Mouse (Mus musculus): ENCODE results near the gene Gbp8.
"Not testable (repeated sequence)": the region's sequence is repeated elsewhere in the genome, so short reads cannot be mapped to it uniquely, and the experiment has no call there.

Gene Gbp8

DNA sequence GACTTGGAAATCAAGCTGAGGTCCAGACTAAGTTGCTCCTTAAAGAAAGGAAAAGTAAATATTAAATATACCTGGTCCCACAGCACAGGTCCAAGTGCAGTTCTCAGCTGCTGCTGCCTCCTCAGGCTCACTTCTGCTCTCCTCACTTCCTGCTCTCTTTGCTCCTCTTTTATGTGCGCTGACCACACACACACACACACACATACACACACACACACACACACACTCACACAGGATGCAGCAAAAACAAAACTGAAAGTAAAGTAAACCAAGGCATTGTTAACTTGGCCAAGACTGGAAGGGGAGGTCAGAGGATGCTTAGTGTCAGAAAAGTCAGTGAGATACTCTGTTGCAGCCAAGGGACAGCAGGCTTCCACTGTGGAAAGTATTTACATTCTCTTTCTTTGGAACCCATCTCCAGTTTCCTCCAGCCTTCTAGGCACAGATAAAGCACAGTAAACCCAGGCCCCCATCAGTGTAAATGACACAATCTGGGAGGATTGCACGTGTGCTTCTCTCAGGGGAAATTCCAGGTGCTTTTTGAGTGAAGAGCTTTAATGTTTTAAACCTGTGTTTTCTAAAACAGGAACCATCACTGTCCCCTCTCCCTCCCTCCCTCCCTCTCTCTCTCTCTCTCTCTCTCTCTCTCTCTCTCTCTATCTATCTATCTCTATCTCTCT lies at the start of gene Gbp8, which contains the start of the genes Gbp9 and Gbp4:
Gbp8 (minus strand) TSS at position 132 of the 680 bp plus-strand sequence.
Gbp9 (minus strand) TSS at position 131 of the 680 bp plus-strand sequence.
Gbp4 (minus strand) TSS at position 178 of the 680 bp plus-strand sequence.
- DNase-seq (ENCODE audit: low spot score), result not testable (repeated sequence)

DNA sequence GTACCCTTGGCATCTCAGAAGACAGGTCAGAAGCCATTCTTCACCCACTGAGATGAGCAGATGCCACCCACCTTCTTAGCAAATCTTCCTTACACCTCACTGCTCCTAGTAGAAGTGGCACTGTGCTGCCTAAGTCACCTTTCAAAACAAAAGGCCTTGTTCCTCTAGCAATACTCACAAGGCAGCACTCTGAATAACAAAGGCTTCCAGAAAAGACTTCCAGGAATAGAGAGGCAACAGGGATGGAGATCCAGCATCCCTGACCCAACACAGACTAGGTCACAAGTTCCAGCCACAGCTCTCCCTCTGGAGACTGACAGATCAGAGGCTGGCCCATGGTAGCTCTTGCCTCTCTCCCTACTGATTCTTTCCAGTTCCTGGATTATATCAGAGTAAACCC lies 42.1 kb upstream of the Gbp8 start:
- DNase-seq (ENCODE audit: low spot score), result no peak

DNA sequence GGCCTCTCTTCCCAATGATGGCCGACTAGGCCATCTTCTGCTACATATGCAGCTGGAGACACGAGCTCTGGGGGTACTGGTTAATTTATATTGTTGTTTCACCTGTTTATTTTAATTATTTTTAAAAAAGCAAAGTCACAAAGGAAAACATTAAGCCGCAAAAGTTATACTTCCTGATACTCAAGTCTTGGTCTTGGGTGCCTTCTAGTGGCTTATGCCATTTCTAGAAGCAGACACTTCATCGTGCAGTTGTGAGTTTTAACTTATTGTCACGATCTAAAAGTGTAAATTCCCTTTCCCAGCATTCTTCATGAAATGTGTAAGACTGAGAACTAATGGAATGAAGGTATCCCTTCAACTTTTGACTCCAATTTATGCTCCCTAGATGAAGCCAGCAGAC lies 17.2 kb upstream of the Gbp8 start:
- DNase-seq (ENCODE audit: low spot score), result no peak

DNA sequence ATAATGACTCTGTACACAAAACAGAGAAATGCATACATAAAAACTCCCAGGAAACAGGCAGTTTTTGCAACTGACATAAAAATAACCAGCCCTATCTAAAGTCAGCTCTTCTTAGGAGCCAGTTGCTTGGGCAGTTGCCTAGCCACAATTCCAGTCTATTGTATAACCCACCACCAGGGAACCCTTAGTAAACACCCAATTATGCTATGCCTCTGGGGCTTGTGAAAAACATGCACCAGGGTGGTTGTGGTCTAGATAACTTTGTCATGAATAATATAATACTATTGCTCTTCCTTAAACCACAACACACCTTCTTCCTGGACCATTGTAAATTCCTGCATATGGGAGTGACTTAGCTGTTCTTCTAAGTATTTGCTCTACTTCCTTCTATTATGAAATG lies 14.7 kb upstream of the Gbp8 start:
- no peak for DNase-seq (ENCODE audit: low spot score)

DNA sequence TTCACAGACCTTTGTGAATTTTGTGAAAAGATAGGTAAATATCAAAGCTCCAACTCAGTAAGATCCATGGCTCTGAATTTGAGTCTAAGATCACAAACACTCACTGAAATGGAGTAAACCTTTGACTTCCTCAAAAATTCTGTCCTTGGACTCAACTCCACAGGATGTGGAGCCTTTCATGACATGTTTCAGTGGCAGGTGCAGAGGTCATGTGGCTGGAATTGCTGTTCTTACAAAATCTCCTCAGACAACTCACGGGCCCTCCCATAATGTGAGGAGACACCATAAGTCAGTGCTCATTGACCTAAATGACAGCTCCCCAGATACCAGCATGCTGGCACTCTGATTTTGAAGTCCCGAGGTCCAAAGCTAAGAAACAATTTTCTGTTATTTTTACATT lies 8.7 kb upstream of the Gbp8 start:
- DNase-seq (ENCODE audit: low spot score), result not testable (repeated sequence)

DNA sequence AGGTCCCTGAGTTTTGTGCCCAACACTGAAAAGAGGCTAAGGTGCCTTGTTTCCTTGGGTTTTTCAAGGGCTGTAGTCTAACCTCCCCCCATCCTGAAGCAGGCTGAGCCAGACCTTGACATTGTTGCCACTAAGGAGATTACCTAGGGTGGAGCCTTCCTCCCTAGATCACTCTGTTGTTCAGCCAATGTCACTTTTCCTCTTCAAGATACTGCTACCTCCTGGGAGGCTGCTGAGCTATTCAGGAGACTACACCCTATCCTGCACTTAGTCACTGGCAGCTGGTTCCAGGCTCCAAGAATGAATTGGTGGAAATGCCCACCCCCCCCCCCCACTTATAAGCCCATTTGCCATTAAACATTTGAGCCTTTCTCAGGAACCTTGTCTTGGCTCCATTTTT lies 7.1 kb upstream of the Gbp8 start:
- no peak for DNase-seq (ENCODE audit: low spot score)

DNA sequence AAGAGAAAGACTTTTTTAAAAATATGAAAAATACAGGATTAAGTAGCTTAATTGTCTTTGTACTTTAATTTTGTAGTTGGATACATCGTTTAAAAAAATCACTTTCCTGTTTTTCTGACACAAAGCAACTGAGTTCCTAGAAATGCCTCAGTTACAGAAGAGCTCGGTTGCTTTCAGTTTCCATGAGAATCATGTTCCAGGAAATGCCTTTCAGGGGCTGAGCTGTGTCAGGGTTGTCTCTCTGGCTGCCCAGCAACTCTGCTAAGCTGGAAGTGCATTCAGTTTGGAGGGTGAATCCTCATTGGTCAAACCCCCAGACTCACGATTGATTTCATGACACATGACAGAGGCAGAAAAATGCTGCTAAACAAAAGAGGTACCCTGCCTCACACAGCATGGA lies 6.4 kb upstream of the Gbp8 start:
- peak; percentile 3 for DNase-seq (ENCODE audit: low spot score)

DNA sequence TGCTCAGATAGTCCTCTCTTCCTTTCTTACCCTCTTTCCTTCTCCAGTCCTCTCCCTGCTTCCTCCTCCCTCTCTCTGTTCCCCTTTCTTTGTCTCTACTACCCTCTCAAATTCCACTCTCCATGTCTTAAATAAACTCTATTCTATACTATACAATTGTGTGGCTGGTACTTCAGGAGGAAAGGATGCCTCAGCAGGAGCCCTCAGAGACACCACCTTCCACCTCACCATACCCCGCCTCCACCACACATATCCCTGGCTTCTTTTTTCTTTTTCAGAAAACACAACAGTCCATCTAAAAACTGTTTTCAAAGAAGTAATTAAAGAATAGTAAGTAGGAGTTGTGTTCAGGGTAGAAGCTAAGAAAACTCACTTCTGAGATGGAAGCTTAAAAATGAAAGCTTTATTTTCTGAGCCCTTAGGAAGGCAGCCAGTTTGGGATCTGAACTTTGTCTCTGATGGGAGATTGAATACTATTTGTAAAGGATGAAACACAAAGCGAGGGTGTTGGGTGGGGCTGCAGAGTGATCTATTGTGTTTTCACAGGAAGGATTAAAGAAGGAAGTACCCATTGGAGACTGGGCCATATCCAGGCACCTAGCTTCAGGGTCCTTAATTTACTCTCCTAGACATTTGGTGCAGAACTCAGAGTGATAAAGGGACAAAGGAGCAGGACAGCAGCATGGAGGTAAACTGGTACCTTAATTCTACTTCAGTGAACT lies 910 bp upstream of the Gbp8 start:
- DNase-seq (ENCODE audit: low spot score), result not testable (repeated sequence)

DNA sequence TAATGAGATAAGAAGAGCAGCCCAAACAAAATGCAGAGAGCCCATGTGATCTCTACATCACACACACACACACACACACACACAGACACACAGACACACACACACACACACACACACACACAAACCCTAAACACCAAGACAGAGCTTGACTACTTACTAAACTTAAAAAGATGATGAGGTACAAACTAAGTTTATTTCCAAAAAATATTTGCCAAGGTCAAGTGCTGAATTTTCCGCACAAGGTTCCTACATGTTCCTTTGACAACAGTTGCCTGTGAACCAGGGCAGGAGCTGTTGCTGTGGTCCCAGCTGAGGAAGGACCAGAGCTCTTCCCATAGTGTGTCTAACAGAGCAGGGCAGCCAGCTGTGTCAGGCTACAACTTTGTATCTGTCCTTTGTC lies 434 bp downstream of the Gbp8 start:
- DNase-seq (ENCODE audit: low spot score), result no peak

DNA sequence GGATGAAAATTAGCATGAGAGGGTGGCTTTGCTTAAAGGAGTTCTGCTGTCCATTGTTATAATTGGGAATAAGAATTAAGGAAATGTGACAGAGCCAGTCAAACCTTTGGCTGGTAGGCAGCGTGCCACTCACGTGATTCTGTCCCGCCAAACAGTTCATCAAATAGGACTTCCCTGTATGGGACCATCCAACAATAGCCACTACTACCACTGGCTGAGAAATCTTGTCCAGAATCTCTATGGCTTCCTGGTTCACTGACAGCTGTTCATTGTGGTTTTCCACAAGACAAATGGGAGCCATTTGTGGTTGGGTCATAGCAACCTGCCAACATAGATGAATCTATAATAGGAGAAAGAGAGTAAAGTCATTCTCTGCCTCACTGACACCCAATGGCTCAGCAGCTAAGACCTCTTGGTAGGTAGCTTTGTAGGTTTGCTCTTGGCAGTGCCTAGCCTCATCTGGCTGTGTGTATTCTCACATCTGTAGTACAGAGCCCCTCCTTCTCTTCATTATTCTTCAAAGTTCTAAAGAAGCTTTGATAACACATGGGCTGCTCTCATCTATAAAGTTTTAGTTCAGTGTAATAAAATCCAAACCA lies 2.5 kb downstream of the Gbp8 start:
- DNase-seq (ENCODE audit: low spot score), result not testable (repeated sequence)

DNA sequence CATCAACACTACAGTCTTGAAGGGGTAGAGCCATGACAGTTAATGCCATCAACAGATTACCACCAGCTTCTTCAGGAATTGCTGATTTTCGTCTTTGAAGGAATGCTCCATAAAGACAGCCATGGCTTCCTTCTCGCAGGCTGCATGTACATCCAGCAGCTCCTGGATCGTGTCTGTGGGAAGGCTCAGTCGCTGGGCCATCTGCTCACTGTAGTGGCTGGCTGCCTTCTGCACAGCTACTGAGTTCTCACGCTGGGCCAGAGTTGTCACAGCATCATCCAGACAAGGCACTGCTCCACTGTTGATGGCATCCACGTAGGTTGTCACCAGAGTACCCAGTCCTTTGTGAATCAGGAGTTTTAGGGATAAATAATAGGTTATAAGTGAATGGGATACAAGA lies 17.6 kb downstream of the Gbp8 start:
- DNase-seq (ENCODE audit: low spot score), result not testable (repeated sequence)

DNA sequence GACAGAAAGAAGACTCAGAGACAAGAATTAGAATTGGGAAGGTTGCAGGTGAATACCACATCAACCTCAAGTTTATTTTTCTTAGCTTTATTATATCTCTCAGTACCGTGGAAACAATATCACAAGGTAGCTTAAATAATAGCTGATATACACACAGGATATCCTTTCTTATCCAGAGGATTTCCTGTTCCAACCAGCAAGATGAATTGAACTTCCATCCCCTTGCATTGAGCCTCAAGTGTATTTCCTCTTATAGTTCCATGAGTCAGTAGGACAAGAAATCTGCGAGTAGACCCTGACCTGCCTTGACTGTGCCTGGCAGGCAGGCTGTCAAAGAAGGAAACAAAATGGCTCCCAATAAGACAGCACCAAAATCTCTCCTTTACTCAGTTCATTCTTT lies 23.6 kb downstream of the Gbp8 start:
- DNase-seq (ENCODE audit: low spot score), result no peak

DNA sequence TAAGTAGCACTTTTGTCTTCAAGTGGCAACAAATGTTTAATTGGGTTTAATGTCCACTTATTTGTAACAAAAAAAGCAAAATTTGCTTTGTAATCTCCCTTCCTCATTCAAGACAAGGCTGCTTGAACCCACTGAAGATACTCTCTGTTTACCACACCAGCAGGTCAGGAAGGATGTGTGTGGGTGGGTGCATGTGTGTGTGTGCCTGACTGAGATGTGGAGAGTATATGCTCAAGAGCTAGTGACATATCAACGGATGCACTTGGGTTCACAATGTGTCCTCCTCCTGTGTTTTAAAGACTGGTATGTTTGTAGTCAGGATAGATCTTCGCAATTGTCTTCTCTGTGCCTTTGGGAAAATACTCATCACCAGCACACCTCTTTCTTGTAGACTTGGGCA lies 24.6 kb downstream of the Gbp8 start:
- DNase-seq (ENCODE audit: low spot score), result no peak

DNA sequence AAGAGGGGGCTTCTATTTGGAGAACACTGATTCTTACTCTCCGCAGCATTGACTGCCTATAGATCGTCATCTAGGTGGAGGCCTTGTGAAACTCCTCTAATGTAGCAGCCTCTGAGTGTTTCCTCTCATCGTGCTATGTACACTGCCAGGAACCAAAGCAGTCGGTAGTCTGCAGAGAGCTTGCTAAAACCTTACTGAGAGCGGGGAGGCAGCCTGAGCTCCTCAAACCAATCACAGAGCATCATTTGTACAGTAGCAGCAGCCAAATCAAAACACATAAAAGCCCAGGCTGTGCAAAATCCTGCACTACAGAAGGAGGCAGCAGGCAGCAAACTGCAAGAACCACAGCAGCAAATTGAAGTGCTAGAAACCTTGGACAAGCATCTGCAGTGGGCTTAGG lies 25.7 kb downstream of the Gbp8 start:
- DNase-seq (ENCODE audit: low spot score), result no peak

DNA sequence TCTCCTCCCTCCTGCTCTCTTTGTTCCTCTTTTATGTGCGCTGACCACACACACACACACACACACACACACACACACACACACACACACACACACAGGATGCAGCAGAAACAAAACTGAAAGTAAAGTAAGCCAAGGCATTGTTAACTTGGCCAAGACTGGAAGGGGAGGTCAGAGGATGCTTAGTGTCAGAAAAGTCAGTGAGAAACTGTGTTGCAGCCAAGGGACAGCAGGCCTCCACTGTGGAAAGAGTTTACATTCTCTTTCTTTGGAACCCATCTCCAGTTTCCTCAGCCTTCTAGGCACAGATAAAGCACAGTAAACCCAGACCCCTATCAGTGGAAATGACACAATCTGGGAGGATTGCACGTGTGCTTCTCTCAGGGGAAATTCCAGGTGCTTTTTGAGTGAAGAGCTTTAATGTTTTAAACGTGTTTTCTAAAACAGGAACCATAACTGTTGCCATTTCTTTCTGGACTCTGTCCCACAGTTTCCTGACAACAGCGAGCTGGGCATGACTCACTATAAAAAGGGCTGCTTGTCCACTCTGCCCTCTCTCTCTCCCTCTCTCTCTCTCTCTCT lies 29.0 kb downstream of the Gbp8 start:
- not testable (repeated sequence) for DNase-seq (ENCODE audit: low spot score)

DNA sequence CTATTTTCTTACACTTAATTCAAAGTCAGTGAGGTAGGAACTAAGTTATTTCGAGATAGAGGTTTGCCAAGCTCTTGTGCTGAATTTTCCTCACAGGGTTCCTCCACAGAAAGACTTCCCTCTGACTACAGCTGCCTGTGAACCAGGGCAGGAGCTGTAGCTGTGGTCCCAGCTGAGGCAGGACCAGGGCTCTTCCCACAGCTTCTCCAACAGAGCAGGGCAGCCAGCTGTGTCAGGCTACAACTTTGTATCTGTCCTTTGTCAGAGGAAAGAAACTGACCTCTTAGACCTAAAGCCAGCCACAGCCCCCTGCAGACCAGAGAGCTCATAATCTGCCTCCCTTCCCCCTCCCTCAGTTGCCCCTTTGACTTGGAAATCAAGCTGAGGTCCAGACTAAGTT lies 29.6 kb downstream of the Gbp8 start:
- DNase-seq (ENCODE audit: low spot score), result peak; percentile 6

DNA sequence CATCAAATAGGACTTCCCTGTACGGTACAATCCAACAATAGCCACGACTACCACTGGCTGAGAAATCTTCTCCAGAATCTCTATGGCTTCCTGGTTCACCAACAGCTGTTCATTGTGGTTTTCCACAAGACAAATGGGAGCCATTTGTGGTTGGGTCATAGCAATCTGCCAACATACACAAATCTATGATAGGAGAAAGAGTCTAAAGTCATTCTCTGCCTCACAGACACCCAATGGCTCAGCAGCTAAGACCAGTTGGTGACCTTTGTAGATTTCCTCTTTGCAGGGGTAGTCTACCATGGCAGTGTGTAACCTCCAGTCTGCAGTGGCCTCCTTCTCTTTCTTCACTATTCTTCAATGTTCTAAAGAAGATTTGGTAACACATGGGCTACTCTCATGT lies 33.7 kb downstream of the Gbp8 start:
- DNase-seq (ENCODE audit: low spot score), result not testable (repeated sequence)

DNA sequence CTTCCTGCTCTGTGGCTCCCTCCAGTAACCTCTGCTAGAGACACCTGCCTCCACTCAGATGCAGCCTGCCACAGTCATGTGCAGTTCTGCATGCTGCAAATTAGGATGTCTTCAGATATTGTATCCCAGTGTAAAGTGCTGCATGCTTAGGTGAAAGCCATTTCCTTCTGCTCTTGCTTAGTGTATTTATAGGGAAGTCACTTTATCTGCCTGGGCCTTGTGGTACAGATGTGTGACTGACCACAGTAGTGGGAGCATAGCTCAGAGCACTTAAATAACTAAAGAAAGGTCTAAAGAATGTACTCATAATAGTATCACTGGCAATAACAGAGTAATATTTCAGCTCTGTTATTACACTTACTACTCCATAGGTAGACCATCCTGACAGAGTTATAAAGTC lies 57.4 kb downstream of the Gbp8 start:
- no peak for DNase-seq (ENCODE audit: low spot score)

DNA sequence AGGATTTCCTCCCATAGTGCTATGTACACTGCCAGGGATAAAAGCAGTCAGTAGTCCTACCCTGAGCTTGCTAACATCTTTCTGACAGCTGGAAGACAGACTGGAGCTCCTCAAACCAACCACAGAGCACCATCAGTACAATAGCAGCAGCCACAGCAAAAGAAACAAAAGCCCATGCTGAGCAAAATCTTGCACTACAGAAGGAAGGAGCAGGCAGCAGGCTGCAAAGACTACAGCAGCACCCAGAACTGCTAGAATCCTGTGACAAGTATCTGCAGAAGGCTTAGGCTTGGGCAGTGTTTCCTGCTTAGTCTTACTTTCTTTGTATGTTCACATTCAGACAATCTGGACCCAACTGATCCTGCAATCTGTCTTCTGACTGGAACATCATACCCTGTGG lies 71.0 kb downstream of the Gbp8 start:
- DNase-seq (ENCODE audit: low spot score), result not testable (repeated sequence)

DNA sequence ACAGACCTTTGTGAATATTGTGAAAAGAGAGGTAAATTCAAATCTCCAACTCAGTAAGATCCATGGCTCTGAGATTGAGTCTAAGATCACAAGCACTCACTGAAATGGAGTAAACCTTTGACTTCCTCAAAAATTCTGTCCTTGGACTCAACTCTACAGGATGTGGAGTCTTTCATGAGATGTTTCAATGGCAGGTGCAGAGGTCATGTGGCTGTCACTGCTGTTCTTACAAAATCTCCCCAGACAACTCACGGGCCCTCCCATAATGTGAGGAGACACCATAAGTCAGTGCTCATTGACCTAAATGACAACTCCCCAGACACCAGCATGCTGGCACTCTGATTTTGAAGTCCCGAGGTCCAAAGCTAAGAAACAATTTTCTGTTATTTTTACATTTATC lies 74.9 kb downstream of the Gbp8 start:
- not testable (repeated sequence) for DNase-seq (ENCODE audit: low spot score)

DNA sequence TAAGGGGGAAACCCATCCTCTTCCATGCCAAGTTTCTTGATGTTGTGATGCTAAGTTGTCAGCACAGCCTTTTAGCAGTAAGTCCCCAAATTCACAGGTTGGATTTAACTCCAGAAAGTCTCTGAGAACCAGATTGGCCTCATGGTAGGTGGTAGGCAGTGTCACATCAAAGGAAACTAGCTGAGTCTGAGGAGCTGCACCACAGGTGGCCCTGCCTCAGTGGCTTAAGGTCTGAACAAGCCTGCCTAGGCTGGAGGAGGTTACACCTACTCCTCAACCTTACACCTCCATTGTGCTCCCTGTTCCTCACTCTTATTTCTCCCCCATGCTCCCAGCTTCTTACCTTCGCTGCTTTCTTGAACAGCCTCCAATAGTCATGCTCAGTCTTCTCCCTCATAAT lies 76.0 kb downstream of the Gbp8 start:
- no peak for DNase-seq (ENCODE audit: low spot score)

DNA sequence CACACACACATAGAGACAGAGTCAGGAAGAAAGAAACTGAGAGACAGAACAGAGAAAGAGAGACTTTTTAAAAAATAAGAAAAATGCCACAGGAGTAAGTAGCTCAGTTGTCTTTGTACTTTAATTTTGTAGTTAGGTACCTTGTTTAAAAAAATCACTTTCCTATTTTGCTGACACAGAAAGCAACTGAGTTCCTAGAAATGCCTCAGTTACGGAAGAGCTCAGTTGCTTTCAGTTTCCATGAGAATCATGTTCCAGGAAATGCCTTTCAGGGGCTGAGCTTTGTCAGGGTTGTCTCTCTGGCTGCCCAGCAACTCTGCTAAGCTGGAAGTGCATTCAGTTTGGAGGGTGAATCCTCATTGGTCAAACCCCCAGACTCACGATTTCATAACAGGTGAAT lies 76.9 kb downstream of the Gbp8 start:
- DNase-seq (ENCODE audit: low spot score), result not testable (repeated sequence)

DNA sequence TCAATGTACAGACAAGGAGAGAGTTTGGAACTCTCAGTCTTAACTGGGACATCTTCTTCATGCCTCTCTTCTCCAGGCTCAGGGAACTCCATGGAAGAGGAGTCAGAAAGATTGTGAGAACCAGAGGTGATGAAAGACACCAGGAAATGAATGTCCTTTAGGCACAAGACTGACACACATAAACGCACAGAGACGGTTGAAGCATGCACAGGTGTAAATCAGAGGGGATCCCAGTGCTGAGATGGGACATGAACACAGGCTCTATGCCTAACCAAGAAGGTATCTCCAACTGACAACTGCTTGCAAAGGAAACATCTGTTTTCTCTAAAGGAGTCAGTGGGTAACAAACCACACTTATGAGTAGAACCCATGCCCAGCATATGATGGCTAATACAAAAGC lies 79.1 kb downstream of the Gbp8 start:
- no peak for DNase-seq (ENCODE audit: low spot score)
